Mouse (Mus musculus): ENCODE data around the gene Sh2d2a. TPM values are rescaled to one million over a fixed set of nuclear protein-coding genes. Genes with fewer than 3 reads are reported as not detected.
"Not testable (repeated sequence)": the region's sequence is repeated elsewhere in the genome, so short reads cannot be mapped to it uniquely, and the experiment has no call there.

Gene Sh2d2a
- polyA plus RNA-seq, 1 experiment: 0.01 TPM

- Histone ChIP-seq H3K79me2 (ENCODE audit: control insufficient read depth, insufficient read depth) (no peaks in the 10 kb centered on the region), H3K27me3 (ENCODE audit: control insufficient read depth, insufficient read depth, insufficient read length) (no peaks in the 10 kb centered on the region), H3K79me3 (ENCODE audit: low read depth) (no peaks in the 10 kb centered on the region), H3ac (ENCODE audit: control insufficient read depth, insufficient read length, low read depth) (no peak overlapping the region), H3K4me3 (ENCODE audit: insufficient read depth, poor library complexity, severe bottlenecking) (no peak overlapping the region), H3K36me3 (ENCODE audit: control insufficient read depth, insufficient read depth) (peaks cover 27% of the 10 kb centered on the region)
- no peak for TF ChIP-seq MYOG (IDR thresholded peaks at IDR 0.05; ENCODE audit: control insufficient read depth, extremely low read depth, insufficient read length)
- no peak for TF ChIP-seq MAX (IDR thresholded peaks at IDR 0.05)
- no peak for TF ChIP-seq CEBPB (IDR thresholded peaks at IDR 0.05; ENCODE audit: low read depth)
- TF ChIP-seq MYOD1 (IDR thresholded peaks at IDR 0.05; ENCODE audit: control insufficient read depth, insufficient read length, low read depth): no peak
- no peak for TF ChIP-seq USF1 (IDR thresholded peaks at IDR 0.05; ENCODE audit: low read depth)
- TF ChIP-seq FOSL1 (IDR thresholded peaks at IDR 0.05; ENCODE audit: insufficient read depth, low read length, poor library complexity, severe bottlenecking): no peak
- no peak for TF ChIP-seq CTCF (IDR thresholded peaks at IDR 0.05; ENCODE audit: control insufficient read depth, insufficient read depth, insufficient read length)
These were observed 9.4 kb downstream of the Sh2d2a start for GRCm38 (mm10) chr3:87855936-87856335.

DNA sequence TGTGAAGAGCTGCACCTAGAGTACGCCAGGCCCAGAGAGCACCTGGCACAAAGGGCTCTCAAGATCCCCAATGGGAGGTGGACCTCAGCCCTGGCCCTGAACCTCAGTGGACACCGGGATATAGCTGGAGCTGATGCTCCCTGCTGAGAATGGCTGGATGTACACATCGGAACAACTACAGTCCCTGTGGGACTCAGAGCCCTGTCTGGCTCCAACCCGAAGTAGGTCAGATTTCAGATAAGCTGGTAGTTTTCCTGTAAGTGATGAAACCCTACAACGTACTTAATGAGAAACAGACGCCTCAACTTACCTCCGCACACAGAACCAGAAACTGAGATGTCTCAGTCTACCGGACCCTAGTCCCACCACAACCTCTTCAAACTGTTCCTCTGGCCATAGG lies 11.1 kb downstream of the Sh2d2a start:
- no peak overlapping the region for H3K4me3 ChIP-seq (ENCODE audit: insufficient read depth, poor library complexity, severe bottlenecking)
- H3K36me3 ChIP-seq (ENCODE audit: control insufficient read depth, insufficient read depth): peaks cover 42% of the 10 kb centered on the region
- H3ac ChIP-seq (ENCODE audit: control insufficient read depth, insufficient read length, low read depth): no peak overlapping the region
- TF ChIP-seq CEBPB (IDR thresholded peaks at IDR 0.05; ENCODE audit: low read depth): no peak
- TF ChIP-seq CTCF (IDR thresholded peaks at IDR 0.05; ENCODE audit: control insufficient read depth, insufficient read depth, insufficient read length): no peak
- TF ChIP-seq MAX (IDR thresholded peaks at IDR 0.05): no peak
- no peak for TF ChIP-seq MYOD1 (IDR thresholded peaks at IDR 0.05; ENCODE audit: control insufficient read depth, insufficient read length, low read depth)
- no peak for TF ChIP-seq USF1 (IDR thresholded peaks at IDR 0.05; ENCODE audit: low read depth)
- no peak for TF ChIP-seq FOSL1 (IDR thresholded peaks at IDR 0.05; ENCODE audit: insufficient read depth, low read length, poor library complexity, severe bottlenecking)
- TF ChIP-seq MYOG (IDR thresholded peaks at IDR 0.05; ENCODE audit: control insufficient read depth, extremely low read depth, insufficient read length): no peak
- H3K27me3 ChIP-seq (ENCODE audit: control insufficient read depth, insufficient read depth, insufficient read length): no peaks in the 10 kb centered on the region
- H3K79me3 ChIP-seq (ENCODE audit: low read depth): no peaks in the 10 kb centered on the region
- H3K79me2 ChIP-seq (ENCODE audit: control insufficient read depth, insufficient read depth): no peaks in the 10 kb centered on the region

DNA sequence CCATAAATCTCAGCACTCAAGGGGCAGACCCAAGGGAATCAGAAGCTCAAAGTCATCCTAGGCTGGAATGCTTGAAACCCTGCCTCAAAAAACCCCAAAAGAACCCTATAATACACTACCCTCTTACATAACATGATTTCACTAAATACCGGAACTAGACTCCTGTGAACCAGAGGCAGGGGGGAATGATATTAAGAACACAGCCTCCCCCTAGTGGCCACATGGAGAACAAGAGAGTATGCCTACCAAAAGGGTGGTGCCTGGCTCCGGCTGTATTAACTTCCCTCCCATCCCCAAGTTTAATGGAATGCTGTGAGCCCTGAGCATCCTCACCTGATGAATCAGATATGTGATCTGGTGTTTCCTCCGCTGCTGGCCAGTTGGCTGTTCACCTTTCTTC lies 13.3 kb downstream of the Sh2d2a start:
- no peak overlapping the region for H3ac ChIP-seq (ENCODE audit: control insufficient read depth, insufficient read length, low read depth)
- H3K36me3 ChIP-seq (ENCODE audit: control insufficient read depth, insufficient read depth): peaks cover 59% of the 10 kb centered on the region
- H3K79me2 ChIP-seq (ENCODE audit: control insufficient read depth, insufficient read depth): no peaks in the 10 kb centered on the region
- H3K79me3 ChIP-seq (ENCODE audit: low read depth): no peaks in the 10 kb centered on the region
- no peaks in the 10 kb centered on the region for H3K27me3 ChIP-seq (ENCODE audit: control insufficient read depth, insufficient read depth, insufficient read length)
- no peak overlapping the region for H3K4me3 ChIP-seq (ENCODE audit: insufficient read depth, poor library complexity, severe bottlenecking)
- no peak for TF ChIP-seq MYOD1 (IDR thresholded peaks at IDR 0.05; ENCODE audit: control insufficient read depth, insufficient read length, low read depth)
- TF ChIP-seq CTCF (IDR thresholded peaks at IDR 0.05; ENCODE audit: control insufficient read depth, insufficient read depth, insufficient read length): peak; percentile 45
- no peak for TF ChIP-seq MYOG (IDR thresholded peaks at IDR 0.05; ENCODE audit: control insufficient read depth, extremely low read depth, insufficient read length)
- TF ChIP-seq CEBPB (IDR thresholded peaks at IDR 0.05; ENCODE audit: low read depth): no peak
- no peak for TF ChIP-seq USF1 (IDR thresholded peaks at IDR 0.05; ENCODE audit: low read depth)

DNA sequence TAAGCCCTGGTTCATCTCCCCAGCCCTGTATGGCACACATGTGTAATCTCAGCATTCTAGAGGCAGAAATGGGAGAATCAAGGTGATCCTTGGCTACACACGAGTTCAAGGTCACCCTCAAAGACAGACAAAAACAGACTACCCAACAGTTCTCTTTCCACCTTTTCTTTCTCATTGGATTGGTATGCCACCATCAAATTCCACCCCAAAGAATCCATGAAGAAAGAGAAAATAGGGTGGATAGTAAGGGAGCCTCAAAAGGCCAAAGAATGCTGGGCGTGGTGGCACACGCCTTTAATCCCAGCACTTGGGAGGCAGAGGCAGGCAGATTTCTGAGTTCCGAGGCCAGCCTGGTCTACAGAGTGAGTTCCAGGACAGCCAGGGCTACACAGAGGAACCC lies 17.6 kb downstream of the Sh2d2a start:
- not testable (repeated sequence) for H3K79me2 ChIP-seq (ENCODE audit: control insufficient read depth, insufficient read depth); H3ac ChIP-seq (ENCODE audit: control insufficient read depth, insufficient read length, low read depth); H3K27me3 ChIP-seq (ENCODE audit: control insufficient read depth, insufficient read depth, insufficient read length); H3K79me3 ChIP-seq (ENCODE audit: low read depth); H3K4me3 ChIP-seq (ENCODE audit: insufficient read depth, poor library complexity, severe bottlenecking)
- peaks cover 82% of the 10 kb centered on the region for H3K36me3 ChIP-seq (ENCODE audit: control insufficient read depth, insufficient read depth)

GRCm38 (mm10) chr3:87877730-87878129 lies 31.2 kb downstream of the Sh2d2a start:
- TF ChIP-seq USF1 (IDR thresholded peaks at IDR 0.05; ENCODE audit: low read depth) (no peak), CEBPB (IDR thresholded peaks at IDR 0.05; ENCODE audit: low read depth) (no peak), MYOD1 (IDR thresholded peaks at IDR 0.05; ENCODE audit: control insufficient read depth, insufficient read length, low read depth) (no peak), FOSL1 (IDR thresholded peaks at IDR 0.05; ENCODE audit: insufficient read depth, low read length, poor library complexity, severe bottlenecking) (no peak), MAX (IDR thresholded peaks at IDR 0.05) (no peak), CTCF (IDR thresholded peaks at IDR 0.05; ENCODE audit: control insufficient read depth, insufficient read depth, insufficient read length) (no peak)
- H3K36me3 ChIP-seq (ENCODE audit: control insufficient read depth, insufficient read depth): peaks cover 32% of the 10 kb centered on the region

DNA sequence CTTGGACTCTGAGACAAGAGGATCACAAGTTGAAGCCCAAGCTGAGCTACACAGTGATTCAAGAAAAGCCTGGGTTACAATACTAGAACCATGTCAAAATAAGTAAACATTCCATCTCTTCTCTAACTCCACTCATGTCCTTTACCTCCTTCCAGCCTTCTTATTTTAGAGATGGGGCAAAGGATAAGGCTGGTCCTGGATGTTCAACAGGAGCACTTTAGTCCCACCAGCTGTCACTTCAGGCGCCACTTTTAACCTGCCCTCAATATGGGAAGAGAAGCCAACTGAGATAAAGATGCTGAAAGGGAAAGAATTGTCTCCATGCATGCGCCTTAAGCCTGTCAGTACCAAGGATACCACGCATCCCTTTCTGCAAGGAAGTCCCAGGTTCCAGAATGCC lies 37.7 kb downstream of the Sh2d2a start:
- Histone ChIP-seq H3K27me3 (ENCODE audit: control insufficient read depth, insufficient read depth, insufficient read length) (no peaks in the 10 kb centered on the region), H3K79me2 (ENCODE audit: control insufficient read depth, insufficient read depth) (peaks cover 58% of the 10 kb centered on the region)
- no peak for TF ChIP-seq USF1 (IDR thresholded peaks at IDR 0.05; ENCODE audit: low read depth)
- TF ChIP-seq FOSL1 (IDR thresholded peaks at IDR 0.05; ENCODE audit: insufficient read depth, low read length, poor library complexity, severe bottlenecking): no peak
- TF ChIP-seq MYOG (IDR thresholded peaks at IDR 0.05; ENCODE audit: control insufficient read depth, extremely low read depth, insufficient read length): no peak
- TF ChIP-seq MAX (IDR thresholded peaks at IDR 0.05): no peak

More at GRCm38 (mm10) chr3:87877730-87878129, 31.2 kb downstream of the Sh2d2a start:
- Histone ChIP-seq H3K79me3 (ENCODE audit: low read depth) (peaks cover 59% of the 10 kb centered on the region), H3K79me2 (ENCODE audit: control insufficient read depth, insufficient read depth) (peaks cover 97% of the 10 kb centered on the region), H3K4me3 (ENCODE audit: insufficient read depth, poor library complexity, severe bottlenecking) (no peak overlapping the region), H3K27me3 (ENCODE audit: control insufficient read depth, insufficient read depth, insufficient read length) (no peaks in the 10 kb centered on the region), H3ac (ENCODE audit: control insufficient read depth, insufficient read length, low read depth) (no peak overlapping the region)

More for the DNA sequence above, 37.7 kb downstream of the Sh2d2a start:
- Histone ChIP-seq H3K79me3 (ENCODE audit: low read depth) (peaks cover 42% of the 10 kb centered on the region), H3ac (ENCODE audit: control insufficient read depth, insufficient read length, low read depth) (peak overlapping the region; percentile 73), H3K4me3 (ENCODE audit: insufficient read depth, poor library complexity, severe bottlenecking) (peak overlapping the region; percentile 99), H3K36me3 (ENCODE audit: control insufficient read depth, insufficient read depth) (peaks cover 17% of the 10 kb centered on the region)
